Mouse (Mus musculus) thymus, postnatal 10 days (tissue): ENCODE data around the gene Corin.

ENCODE experiments used
- DNase-seq, 2 experiments: peaks; one replicate each; pipeline ENCODE4 v3.0.0; 2021; ENCODE audit warnings: low spot score in 2 of 2

Gene Corin

DNA sequence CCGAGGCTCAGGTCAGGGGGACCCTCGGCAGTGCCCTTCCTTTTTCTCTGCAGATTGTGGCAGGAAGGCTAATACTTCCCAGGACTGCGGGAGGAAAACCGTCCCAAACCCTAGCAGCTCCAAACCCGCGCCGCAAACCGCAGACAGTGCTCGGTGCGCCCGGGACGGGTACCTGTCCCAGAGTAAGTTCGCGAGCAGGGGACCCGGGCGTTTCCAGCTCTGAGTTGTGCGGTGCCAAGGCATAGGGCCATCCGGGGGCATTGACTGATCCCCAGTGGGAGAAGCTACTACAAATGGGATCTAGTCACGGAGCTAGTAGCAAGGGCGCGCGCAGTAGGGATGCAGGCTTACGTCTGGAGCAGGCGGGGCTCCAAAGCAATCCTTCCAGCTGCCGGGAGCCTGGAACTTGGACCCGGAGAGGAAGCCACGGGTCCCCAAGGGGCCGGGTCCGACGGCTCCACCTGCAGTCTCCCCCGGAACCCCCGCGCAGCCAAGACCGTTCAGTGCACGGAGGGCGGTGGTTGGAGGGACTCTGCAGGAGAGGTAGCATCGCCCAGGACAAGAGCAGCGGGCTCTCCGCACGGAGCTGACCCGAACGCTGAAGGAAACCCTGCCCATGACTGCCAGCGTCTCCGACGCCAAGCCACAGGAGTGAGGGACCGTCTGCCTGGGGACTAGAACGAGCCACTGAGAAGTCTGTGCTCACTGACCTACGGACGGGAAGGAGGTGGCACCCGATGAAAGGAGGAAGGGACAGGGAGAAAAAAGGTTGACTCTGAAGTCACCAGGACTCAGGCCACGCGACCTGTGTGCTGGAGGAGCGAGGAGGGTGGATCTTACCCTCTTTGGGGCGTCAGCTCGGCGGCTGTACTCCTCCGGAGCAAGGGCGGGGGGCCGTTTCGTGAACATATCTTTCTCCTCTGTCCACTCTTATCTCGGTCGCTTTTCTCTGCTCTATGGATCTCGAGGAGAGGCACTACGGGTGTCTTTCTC lies at the start of gene Corin:
TSS of gene Corin (minus strand) at position 943 of the 993 bp plus-strand sequence.
- DNase-seq = no peak

DNA sequence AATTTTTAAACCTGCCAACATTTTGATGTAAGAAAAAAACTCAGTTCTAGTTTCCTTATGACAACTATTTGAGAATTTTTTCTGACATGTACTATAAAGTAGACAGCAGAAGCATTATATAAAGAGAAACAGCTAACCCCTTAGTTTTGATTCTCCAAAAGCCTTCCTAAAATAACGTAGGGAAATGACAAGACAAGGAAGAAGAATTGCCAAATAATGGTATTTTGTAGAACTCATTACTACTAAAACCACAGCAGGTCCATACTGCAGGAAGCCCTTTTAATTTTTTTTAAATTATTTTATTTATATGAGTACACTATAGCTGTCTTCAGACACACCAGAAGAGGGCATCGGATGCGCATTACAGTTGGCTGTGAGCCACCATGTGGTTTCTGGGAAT lies 46.9 kb upstream of the Corin start:
- no peak for DNase-seq

DNA sequence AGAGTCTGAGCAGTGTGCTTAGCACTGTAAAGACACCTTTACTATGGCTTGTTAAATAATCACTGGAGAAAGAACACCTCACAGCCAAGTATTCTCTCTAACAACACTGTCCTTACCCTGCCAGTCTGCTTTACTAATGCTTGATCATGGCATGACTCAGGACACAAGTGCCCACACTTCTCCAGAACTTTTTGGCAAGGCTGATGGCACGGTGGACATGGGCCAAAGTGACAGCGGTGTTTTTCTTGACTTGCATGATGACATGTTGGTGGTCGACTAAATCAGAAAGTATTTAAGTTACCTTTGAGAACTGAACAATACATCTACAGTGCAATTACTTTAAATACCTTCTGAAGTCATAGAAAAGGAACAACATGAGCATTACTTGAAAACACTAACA lies 24.6 kb upstream of the Corin start:
- no peak for DNase-seq

DNA sequence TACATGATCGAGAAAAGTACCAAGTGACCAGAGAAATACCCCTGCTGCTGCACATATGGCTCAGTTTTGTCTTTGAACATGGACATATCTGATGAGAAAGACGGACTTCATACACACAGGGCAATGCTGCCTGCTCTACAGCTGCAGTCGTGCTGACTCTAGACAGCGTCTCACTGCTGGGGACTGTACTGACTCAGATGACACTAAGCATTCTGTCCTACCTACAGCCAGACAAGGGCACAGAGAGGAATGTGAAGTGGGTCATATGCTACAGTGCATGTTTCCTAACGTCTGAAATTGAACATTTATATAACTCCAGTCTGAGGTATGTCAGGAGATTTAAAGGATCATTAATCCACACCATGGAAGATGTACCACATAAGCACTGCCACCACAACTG lies 9.5 kb upstream of the Corin start:
- DNase-seq = no peak

DNA sequence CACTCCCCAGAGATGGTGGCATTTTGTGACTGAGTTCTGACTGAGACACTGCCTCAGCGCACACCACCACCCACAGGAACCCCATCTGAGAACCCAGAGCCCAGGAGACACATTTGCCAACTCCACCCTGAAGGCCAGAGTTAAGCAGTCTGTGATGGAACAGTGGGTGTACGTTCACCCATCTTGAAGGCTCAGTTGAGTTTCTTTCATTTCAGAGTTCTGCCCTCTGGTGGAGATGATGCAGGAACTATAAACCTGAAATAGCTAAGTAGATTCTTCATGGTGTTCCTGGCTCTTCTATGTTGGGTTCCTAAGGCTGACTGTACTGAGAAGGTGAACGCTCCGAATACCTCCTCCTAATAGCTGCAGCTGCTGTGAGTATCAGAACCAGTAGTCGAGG lies 1.5 kb upstream of the Corin start:
- no peak for DNase-seq

DNA sequence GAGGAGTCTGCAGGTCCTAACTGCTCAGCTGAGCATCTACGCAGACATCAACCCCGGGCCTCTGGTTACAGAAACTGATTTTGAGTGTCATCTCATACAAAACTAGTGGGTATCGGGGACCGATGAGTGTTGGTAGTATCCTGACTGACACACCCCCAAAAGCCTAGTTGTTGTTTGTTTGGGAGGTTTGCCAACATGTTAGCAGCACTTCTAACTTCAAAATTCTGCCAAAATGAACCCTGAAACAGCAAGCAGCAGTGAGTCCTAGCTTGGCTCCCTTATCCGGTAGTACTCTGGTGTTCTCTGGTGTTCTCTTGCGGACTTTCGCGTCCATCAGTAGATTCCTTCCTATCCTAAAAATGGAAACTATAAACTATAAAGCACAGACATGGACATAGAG lies 1.5 kb downstream of the Corin start:
- DNase-seq = no peak

DNA sequence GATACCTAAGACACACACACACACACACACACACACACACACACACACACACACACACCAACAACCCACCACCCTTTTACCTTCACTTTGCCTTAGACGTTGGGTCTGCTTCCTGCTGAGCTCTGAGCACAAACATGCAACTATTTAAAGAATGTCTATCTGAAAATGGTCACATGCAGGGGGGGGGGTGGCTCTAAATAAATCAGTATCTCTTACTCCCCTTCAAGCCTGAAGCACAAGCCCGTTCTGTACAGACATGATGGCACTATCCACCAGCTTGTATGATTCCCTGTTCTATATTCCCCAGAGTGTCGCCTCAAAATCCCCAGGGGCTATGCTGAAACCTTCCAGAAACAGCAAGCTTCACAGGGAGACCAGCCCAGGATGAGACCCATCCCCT lies 2.5 kb downstream of the Corin start:
- DNase-seq = no peak

DNA sequence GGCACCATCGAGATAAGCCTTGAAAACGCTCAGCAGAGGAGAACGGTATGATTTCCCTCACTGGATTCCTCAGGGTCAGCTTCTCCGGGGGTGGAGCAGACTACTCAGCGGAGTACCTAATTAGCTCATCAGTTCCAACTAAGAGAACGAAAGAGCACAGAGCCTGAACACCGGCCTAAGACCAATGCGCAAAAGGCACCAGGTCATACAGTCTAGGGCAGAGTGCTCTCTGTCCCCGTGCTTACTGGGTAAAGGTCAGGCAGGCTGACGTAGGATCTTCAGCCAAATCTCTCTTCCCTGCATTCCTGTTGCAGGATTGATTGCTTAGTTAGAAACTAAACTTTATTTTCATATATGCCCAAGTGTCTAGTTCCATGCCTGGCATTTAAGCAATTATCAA lies 6.0 kb downstream of the Corin start:
- no peak for DNase-seq

DNA sequence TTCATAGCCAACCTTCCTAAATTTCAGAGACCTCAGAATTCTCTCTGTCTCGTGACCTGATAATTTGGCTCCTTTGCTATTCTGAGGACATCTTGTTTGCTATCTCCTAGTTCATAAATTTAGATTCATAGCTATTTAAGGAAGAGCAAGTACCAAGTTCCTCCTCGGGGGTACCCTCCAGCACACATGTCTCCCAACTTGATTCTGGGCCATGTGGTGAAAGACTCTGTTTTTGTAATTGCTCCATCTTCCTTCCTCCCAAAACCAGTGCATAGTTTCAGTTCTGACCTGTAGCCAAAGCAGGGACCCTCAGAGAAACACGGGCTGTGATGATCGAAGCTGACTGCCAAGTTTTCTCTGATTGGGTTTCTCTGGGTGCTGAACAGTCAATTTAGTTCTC lies 7.5 kb downstream of the Corin start:
- no peak for DNase-seq

DNA sequence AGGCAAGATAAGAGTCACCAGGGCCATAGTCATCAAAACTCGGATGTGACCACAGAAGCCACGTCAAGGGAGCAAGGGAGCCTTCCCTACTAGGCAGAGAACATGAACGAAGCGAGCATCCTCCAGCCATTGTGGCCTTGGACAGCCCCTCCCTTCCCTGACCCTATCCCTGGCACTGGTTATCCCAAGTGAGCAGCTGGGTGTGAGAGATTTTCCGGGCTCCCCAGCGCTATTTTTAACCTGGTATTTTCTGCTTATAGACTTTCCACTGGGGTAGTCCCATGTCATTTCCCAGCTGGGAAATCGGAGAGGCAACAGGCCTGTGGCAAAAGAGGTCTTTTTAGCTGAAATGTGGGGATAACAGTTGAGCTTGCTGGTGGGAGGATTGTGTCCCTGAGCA lies 10.4 kb downstream of the Corin start:
- no peak for DNase-seq

DNA sequence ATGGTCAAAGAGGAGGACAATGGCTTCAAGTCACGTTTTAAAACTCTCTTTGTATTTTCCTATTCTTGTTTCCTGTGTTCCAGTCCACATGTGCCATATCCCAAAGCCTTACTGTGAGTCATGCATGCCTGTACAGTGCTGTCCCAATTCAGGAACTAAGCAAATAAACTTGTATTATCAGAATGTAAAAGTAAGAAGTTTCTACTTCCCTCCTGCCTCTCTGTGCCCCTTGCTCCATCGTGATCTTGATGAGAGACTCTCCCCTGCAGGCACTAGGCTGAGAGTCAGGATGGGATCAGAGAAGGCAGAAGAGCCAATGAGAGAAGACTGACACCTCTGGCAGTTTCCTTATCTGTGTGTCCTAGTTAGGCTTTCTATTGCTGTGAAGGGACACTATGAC lies 13.0 kb downstream of the Corin start:
- DNase-seq = no peak

DNA sequence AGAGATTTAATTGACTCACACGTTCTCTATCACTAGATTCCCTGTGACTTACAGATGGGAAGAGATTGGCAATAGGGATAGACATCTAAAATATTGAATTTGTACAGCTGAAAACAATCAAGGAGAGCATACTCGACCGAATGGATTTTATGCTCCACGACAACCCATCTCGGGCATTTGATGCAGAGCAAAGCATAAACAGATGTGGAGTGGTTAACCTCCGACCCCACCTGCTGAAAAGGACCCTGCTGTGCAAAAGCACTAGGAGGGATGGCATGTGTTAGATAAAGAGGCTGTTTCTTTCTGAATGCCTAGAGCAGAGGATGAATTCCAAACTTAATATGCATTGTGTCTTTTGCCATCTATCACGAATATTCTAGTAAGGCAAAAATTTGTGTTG lies 23.8 kb downstream of the Corin start:
- no peak for DNase-seq

DNA sequence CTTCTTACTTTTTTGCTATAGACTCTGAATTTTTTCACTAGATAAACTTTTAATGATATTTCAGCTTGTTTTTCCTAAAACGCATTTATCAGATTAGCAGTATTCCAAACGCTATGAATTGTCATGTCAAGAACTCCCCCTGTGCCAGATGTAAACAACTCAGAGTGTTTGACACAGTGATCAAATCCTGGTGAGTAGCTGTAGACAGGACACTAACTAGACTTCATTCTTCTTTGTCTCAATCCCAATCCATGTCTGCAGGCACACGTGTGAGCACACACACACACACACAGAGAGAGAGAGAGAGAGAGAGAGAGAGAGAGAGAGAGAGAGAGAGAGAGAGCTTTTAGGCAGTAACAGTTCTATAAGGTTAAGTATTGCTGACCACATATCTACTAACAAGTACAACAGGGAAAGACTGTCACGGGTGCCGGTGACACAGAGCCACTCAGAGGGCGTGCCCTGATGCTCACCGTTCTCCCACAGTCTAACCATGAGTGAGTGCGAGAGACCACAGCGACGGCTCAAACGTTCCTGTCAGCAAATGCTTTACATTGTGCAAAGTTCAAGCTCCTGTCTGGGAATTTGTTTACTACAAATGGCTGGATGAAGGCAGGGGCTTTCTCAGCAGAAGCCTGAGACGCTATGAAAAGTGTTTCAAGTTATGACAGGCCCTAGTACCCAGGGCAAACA lies 31.8 kb downstream of the Corin start:
- no peak for DNase-seq

DNA sequence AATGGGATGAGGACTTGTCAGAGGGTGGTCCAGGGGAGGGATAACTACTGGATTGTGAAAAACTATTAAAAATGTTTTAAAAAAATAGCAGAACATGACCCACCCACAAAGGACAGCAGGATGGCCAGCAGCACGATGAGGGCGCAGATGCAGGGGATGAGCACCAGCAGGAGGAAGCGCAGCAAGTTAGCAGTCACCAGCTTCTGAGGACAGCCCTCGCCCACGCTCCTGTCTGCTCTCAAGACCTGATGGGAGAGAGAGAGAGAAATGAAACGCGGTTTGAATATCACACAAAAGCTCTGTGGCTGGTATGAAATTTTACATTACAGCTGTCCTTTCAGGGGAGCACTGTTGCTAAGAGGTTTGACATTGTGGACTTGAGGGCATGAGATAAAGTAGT lies 32.5 kb downstream of the Corin start:
- DNase-seq = no peak

DNA sequence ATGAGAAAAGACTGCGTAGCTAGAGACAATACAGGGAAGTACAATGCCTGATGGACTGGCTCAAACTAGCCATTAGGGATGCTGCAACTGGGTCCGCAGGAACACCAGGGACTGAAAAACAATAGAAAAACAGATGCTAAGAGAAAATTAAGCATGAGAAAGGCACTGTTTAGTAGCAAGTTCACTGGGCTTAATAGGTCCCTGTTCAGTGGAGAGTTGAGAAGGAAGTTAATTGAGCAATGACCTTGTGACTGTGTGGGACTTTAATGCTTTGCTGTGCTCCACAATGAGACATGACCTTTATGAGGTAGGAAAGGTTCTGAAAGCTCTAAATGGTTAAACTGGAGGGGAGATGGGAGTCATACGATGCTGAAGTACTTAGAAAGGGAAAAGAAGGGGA lies 39.3 kb downstream of the Corin start:
- no peak for DNase-seq

DNA sequence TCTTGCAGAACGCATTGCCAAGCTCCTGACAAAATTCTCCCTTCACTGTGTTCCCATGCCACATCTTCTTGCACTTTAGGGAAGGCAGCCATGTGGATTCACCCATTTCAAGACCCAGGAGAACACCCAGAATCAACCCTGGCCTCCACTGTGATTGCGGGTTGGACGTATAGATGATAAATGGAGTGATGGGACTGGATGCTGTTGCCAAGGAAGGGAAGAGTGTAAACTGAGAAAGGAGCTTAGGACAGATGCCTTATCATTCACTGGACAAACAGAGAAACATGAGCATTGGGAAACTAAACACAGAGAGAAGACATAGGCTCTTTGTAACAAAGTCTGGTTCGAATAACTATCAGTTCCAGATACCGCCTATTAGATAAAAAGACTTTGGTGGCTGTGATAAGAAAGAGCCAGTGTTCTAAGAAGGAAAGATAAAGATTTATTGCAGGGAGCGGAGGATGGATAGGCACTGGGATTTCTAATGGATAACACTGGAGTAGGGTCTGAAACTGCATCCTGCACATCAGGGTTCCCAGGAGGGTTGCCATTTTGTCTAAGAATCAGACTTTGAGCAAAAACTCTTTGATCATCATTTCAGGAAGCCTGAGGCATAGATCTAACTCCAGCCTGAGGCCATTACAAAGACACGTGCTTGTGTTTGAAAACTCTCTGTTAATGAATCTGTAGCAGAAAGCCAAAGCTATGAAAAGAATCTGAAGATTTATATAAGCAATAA lies 44.7 kb downstream of the Corin start:
- DNase-seq = no peak

DNA sequence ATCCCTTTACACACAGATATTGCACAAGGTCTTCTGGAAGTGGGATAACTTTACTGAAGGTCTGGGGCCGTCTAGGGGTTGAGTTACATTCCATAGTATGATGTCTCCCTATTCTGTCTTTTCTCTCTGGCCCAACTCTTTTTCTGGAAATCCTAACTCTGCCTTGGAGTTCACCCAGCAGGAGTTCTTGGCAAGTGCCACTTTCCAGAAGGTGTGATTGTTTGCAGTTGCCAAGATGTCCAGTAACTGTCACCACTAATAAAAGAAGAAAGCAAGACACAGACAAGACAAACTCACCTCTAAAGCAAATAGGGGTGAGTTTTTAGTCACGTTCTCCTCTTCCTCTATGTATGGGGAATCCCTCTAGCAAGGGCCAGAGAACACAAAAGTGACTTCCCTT lies 50.6 kb downstream of the Corin start:
- DNase-seq = no peak

DNA sequence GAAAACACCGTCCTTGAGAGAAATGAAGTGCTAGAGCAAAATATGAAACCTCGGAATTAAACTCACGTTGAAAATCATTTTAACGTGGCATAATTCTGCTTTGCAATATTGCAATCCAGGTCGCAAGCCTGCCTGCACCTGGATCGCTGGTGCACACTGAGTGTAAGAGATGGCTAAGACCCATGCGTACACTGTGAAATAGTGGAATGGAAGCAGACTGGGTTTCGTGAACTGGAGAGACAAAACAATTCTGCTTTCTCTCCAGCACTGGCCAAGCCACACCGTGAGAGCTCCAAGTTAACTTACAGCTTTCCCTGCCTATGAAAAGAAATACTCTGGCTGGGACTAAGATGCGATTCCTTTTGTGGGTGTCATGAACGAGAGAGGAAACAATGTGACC lies 51.1 kb downstream of the Corin start:
- no peak for DNase-seq

DNA sequence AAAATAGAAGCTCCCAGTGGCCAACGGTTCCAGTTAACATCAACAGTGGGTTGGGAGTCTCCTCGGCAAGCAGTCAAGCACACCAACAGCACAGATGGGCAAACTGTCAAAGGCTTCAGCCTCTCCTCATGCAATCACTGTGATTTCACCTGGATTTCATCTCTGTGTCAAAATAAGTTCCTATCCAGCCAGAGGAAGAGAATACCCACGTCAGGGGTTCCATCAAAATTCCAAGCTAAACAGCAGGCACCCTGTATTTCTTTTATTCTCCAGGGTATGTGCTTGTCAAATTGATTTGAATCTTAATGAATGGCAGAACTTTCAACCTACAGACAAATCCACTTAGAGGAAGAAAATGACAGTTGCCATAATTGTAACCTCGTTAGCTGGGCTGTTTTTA lies 51.5 kb downstream of the Corin start:
- no peak for DNase-seq

DNA sequence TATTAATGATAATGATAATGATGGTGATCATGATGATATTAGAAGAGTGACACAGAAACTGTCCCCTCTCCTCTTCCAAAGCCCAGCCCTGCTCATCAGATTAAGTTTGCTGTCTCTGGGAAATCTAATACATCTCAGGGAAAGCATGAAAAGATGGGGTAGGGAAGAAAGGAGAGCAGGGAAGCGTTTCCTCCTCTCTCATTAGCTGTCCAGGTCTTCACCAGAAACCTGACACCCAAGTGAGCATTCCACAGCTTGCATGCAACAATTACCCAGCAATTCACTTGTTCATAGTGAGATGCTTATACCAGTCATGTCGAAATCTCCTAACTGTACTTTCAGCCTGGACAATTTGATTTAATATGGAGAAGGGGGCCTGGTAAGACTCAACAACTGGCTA lies 55.4 kb downstream of the Corin start:
- DNase-seq = no peak

DNA sequence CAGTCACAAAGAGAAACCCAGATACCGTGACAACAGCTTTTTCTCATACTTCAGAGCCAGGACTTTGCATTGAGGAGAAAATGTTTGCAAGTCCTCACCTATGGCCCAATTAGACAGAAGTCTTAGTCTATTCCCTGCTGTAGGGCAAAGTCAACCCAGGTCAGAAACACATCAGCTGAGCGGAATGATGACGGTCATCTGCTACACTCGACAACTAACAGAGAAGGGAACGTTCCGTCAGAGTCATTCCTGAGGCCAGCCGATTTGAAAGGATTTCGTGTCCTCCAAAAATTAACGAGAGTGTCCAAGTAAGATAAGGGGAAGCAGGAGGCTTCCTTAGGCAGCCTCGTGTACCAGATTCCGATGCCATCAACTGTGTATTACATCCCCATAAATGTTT lies 58.2 kb downstream of the Corin start:
- no peak for DNase-seq

DNA sequence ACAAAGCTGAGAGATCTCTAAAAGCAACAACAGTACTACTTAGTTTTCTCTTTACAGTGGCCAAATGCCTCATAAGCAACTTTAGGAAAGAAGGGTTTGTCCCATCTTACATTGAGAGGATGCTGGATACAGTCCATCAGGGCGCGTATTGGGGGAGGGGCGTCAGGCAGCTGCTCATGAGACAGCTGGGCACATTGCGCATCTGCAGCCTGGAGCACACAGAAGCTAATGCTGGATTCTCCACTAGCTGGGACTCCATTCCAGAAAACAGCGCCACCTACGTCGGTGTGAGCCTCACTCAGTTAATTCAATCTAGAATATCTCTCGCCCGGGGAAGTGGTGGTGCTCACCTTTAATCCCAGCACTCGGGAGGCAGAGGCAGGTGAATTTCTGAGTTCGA lies 60.3 kb downstream of the Corin start:
- no peak for DNase-seq

DNA sequence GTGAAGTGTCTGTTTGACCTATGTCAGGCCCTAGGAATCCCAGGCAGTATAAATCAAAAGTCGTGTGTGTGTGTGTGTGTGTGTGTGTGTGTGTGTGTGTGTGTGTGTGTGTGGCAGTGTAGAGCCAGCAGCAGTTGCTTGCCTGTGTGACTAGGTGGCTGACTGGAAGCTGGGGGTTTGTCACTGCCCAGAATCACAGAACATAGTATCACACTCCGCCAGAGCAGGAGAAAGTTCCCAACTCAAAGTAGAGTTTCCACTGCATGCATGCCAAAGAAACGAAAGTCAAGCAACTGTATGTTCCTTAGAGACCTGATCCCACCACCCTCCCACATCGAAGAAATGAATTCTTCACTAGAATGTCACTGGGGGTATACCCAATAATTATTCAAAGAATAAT lies 61.3 kb downstream of the Corin start:
- DNase-seq = no peak
